Mouse (Mus musculus) lung, embryonic 15.5 days (tissue): ENCODE measurements around the gene Tfdp1. TPM values are rescaled to one million over a fixed set of nuclear protein-coding genes. Genes with fewer than 3 reads are reported as not detected.
"Not testable (repeated sequence)": the region's sequence is repeated elsewhere in the genome, so short reads cannot be mapped to it uniquely, and the experiment has no call there.

Experiments used
- ATAC-seq: fragments of 200-750 bp; cut with Nextera tagmentation; 2 replicates; pipeline ENCODE4 v1.8.0; 2017; ENCODE audit warnings: moderate number of reproducible peaks, borderline replicate concordance; ENCODE audit not compliant: low FRiP score, low TSS enrichment; ENCODE audit errors: extremely low read depth
- H3K27ac ChIP-seq: fragments of 300-500 bp; sonication (generic); 2 replicates; pipeline ENCODE4 v1.5.1; 2015; ENCODE audit warnings: moderate library complexity, mild to moderate bottlenecking, inconsistent platforms
- H3K27me3 ChIP-seq: fragments of 300-500 bp; sonication (generic); 2 replicates; pipeline ENCODE4 v1.6.1; 2015; ENCODE audit warnings: inconsistent platforms
- H3K36me3 ChIP-seq: fragments of 300-500 bp; sonication (generic); 2 replicates; pipeline ENCODE4 v1.6.1; 2015; ENCODE audit warnings: inconsistent platforms
- H3K4me1 ChIP-seq: fragments of 300-500 bp; sonication (generic); 2 replicates; pipeline ENCODE4 v1.6.1; 2015; ENCODE audit warnings: inconsistent platforms
- H3K4me2 ChIP-seq: fragments of 300-500 bp; sonication (generic); 2 replicates; pipeline ENCODE4 v1.6.1; 2015; ENCODE audit warnings: inconsistent platforms, mild to moderate bottlenecking, moderate library complexity
- H3K4me3 ChIP-seq: fragments of 300-500 bp; sonication (generic); 2 replicates; pipeline ENCODE4 v1.5.1; 2015; ENCODE audit warnings: mild to moderate bottlenecking, inconsistent platforms
- H3K9ac ChIP-seq: fragments of 300-500 bp; sonication (generic); 2 replicates; pipeline ENCODE4 v1.6.1; 2015; ENCODE audit warnings: inconsistent platforms
- H3K9me3 ChIP-seq: fragments of 300-500 bp; sonication (generic); 2 replicates; pipeline ENCODE4 v1.6.1; 2016; ENCODE audit warnings: inconsistent platforms
- WGBS: fragments of 180-500 bp; shearing (Covaris S2); methylation state at CpG from one replicate; pipeline ENCODE4 v1.1.7; 2015; 5-methylcytosine and 5-hydroxymethylcytosine counted together
- polyA plus RNA-seq: library from polyadenylated mRNA; unstranded; fragments of >200 nt; fragmentation: Nextera tagmentation; extraction: Ambion mirVana; gene quantifications from 2 replicates; pipeline ENCODE4 v1.2.1, GENCODE M21; 2015

Tfdp1 gene
- polyA plus RNA-seq, 1 experiment from 2014 or later = 187 TPM

DNA sequence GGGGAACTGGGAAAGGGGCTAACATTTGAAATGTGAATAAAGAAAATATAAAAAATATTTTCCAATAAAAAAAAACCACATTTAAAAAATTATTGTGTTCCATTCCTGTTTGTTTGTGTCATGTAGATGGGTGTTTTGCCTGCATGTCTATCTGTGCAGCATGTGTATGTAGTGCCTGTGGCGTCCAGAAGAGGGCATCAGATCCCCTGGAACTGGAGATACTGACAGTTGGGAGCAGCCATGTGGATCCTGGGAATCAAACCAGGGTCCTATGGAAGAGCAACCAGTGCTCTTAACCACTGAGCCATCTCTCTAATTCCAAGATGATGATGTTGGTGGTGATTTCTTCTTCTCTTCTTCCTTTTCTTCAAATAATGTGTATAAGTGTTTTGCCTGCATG lies 3.9 kb upstream of the Tfdp1 start:
- no peak overlapping the region for H3K4me3 ChIP-seq
- H3K27me3 ChIP-seq = no peaks in the 10 kb centered on the region
- H3K9ac ChIP-seq = no peak overlapping the region
- H3K9me3 ChIP-seq = no peaks in the 10 kb centered on the region
- ATAC-seq = no peak
- H3K36me3 ChIP-seq = no peaks in the 10 kb centered on the region
- 48% methylated on average over 1 of the region's 1 CpGs for WGBS
- H3K27ac ChIP-seq = no peak overlapping the region
- H3K4me2 ChIP-seq = no peak overlapping the region
- peaks cover 5% of the 10 kb centered on the region for H3K4me1 ChIP-seq

GRCm38 (mm10) chr8:13337245-13337644 lies 1.3 kb upstream of the Tfdp1 start:
- not testable (repeated sequence) for H3K27me3 ChIP-seq, H3K27ac ChIP-seq, H3K9me3 ChIP-seq, H3K9ac ChIP-seq, ATAC-seq, H3K4me3 ChIP-seq, H3K4me2 ChIP-seq
- 63% methylated on average over 6 of the region's 6 CpGs for whole genome bisulfite sequencing
- Histone ChIP-seq H3K36me3 (peaks cover 18% of the 10 kb centered on the region), H3K4me1 (peaks cover 16% of the 10 kb centered on the region)

DNA sequence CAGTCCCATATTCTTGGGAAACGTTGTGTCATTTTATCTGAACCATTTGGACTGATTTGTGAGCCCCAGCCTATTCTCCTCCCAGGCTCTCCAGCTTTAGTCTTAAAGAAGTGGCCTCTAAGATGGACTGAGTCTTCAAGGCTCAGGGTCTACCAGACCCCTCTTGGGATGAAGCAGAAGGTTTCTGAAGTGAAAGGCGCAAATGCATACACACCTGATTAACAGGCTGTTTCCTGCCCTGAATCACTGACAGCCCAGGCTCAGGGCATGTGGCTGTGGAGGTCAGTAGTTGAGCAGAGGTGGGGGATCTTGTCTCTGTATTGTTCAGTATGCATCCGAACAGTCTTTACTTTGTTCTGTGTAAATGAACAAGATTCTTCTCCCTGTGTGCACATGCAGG lies 873 bp upstream of the Tfdp1 start:
- Histone ChIP-seq H3K36me3 (peaks cover 22% of the 10 kb centered on the region), H3K4me3 (no peak overlapping the region; the same call in 1 of the 2 replicates), H3K27me3 (no peaks in the 10 kb centered on the region), H3K27ac (no peak overlapping the region), H3K9me3 (no peaks in the 10 kb centered on the region), H3K4me1 (peaks cover 16% of the 10 kb centered on the region), H3K4me2 (peak overlapping the region; percentile 85), H3K9ac (peak overlapping the region; percentile 96; the same call in 1 of the 2 replicates)
- 0 out of 2 replicates have a peak, but pooled peaks have one; percentile 0 for ATAC-seq
- WGBS = 60% methylated on average over 3 of the region's 3 CpGs

DNA sequence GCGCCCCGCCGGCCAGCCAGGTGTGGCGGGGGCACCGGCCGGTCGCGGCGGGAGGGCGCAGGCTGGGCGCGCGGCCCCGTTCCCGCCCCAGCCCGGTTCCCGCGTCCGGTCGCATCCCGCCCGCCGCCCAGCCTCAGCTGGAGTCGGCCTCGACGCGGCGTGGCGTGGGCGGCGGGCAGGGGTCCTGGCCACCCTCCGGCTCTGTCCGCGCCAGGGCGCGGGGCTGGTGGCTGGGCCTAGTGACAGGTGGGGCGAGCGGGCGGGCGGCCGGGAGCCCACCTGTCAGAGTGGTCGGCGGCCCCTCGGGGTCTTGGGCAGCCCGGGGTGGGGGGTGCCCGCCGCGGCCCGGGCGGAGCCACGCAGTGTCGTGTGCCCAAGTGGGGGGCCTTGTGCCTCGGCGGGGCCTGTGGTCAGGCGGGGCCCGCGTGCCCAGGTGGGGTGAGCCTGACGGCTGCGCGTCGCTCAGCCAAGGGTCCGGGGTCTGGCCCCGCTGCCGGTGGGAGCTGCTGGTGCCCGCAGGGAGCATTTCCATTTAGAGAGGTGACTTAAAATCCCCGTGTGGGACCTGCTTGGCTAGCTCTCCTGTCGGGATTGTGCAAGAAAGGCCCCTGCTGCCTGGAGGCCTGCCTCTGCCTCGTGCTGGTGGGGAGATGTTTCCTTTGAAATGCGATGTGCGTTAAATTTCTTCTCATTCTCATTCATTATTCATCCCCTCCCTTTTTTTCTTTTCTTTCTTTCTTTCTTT lies 522 bp downstream of the Tfdp1 start:
- Histone ChIP-seq H3K36me3 (peaks cover 34% of the 10 kb centered on the region), H3K4me3 (peak overlapping the region; percentile 94), H3K27ac (peak overlapping the region; percentile 82), H3K27me3 (no peaks in the 10 kb centered on the region), H3K4me2 (peak overlapping the region; percentile 85), H3K9me3 (no peaks in the 10 kb centered on the region), H3K4me1 (peaks cover 16% of the 10 kb centered on the region), H3K9ac (peak overlapping the region; percentile 96)
- WGBS = under 1% methylated on average over 66 of the region's 70 CpGs
- peak; percentile 58 for ATAC-seq

- peak overlapping the region; percentile 82; the same call in 1 of the 2 replicates for H3K27ac ChIP-seq
- no peak for ATAC-seq
- peak overlapping the region; percentile 96 for H3K9ac ChIP-seq
- H3K36me3 ChIP-seq = peaks cover 39% of the 10 kb centered on the region
- peak overlapping the region; percentile 94 for H3K4me3 ChIP-seq
- H3K4me2 ChIP-seq = peak overlapping the region; percentile 85
- H3K27me3 ChIP-seq = no peaks in the 10 kb centered on the region
- 1% methylated on average over 11 of the region's 11 CpGs for WGBS
- H3K4me1 ChIP-seq = peaks cover 16% of the 10 kb centered on the region
- no peaks in the 10 kb centered on the region for H3K9me3 ChIP-seq
These were observed 1.1 kb downstream of the Tfdp1 start for GRCm38 (mm10) chr8:13339646-13339990.

DNA sequence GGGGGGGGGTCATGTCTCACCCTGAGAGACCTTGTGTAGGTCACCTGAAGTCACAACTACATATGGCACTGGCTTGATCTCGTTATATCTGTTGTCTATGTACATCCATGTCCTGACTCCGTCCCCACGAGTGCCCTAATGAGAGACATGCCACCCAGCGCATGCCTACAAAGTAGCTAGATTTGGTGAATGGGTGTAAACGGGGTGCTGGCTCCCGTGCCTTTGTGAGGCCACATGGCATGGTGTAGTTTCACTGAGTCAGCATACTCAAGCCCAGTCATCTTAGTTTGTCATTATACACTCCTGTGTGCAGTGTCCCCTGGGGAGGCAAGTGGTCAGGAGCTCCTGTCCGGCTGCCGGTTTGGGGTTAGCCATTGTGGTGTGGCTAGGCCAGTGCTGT lies 2.1 kb downstream of the Tfdp1 start:
- no peak for ATAC-seq
- peaks cover 49% of the 10 kb centered on the region for H3K36me3 ChIP-seq
- peak overlapping the region; percentile 85 for H3K4me2 ChIP-seq
- WGBS = 82% methylated on average over 8 of the region's 8 CpGs
- no peak overlapping the region for H3K9ac ChIP-seq
- H3K27me3 ChIP-seq = no peaks in the 10 kb centered on the region
- H3K27ac ChIP-seq = no peak overlapping the region
- peaks cover 16% of the 10 kb centered on the region for H3K4me1 ChIP-seq
- H3K4me3 ChIP-seq = no peak overlapping the region
- H3K9me3 ChIP-seq = no peaks in the 10 kb centered on the region

DNA sequence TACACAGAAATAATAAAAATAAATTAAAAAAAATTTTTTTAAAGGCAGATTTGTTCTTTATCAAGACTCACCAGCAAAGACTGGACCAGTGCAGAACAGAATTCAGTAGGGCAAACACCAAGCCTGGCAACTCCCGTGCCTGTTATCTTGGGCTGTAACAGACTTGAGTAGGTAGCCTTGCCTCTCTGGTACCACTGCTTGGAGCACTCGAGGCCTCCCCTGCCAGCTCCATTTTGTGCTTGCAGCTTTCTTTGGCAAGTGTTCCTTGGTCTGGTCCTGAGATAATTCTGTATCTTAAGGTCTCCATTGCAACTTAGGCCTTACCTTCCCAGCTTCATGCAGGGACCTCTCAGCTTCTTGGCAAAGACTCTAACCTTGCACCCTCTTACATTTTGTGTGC lies 3.8 kb downstream of the Tfdp1 start:
- Histone ChIP-seq H3K9ac (no peak overlapping the region), H3K4me1 (peaks cover 16% of the 10 kb centered on the region), H3K27me3 (no peaks in the 10 kb centered on the region), H3K36me3 (peaks cover 65% of the 10 kb centered on the region), H3K4me3 (no peak overlapping the region), H3K9me3 (no peaks in the 10 kb centered on the region), H3K4me2 (no peak overlapping the region), H3K27ac (no peak overlapping the region)
- 75% methylated on average over 2 of the region's 2 CpGs for WGBS
- ATAC-seq = no peak

GRCm38 (mm10) chr8:13343134-13343533 lies 4.6 kb downstream of the Tfdp1 start:
- peaks cover 73% of the 10 kb centered on the region for H3K36me3 ChIP-seq
- no peak overlapping the region for H3K4me3 ChIP-seq
- 95% methylated on average over 4 of the region's 4 CpGs for WGBS
- no peaks in the 10 kb centered on the region for H3K9me3 ChIP-seq
- no peak for ATAC-seq
- no peak overlapping the region for H3K4me2 ChIP-seq
- H3K9ac ChIP-seq = no peak overlapping the region
- no peaks in the 10 kb centered on the region for H3K27me3 ChIP-seq
- H3K4me1 ChIP-seq = peaks cover 15% of the 10 kb centered on the region
- H3K27ac ChIP-seq = no peak overlapping the region

- Histone ChIP-seq H3K4me1 (no peaks in the 10 kb centered on the region), H3K4me2 (no peak overlapping the region), H3K4me3 (no peak overlapping the region), H3K9me3 (no peaks in the 10 kb centered on the region), H3K36me3 (peaks cover 87% of the 10 kb centered on the region), H3K27me3 (no peaks in the 10 kb centered on the region), H3K27ac (no peak overlapping the region), H3K9ac (no peak overlapping the region)
- ATAC-seq = no peak
- WGBS = 85% methylated on average over 7 of the region's 7 CpGs
These were observed 11.5 kb downstream of the Tfdp1 start for GRCm38 (mm10) chr8:13350052-13350451.

GRCm38 (mm10) chr8:13351593-13351992 lies 13.0 kb downstream of the Tfdp1 start:
- Histone ChIP-seq H3K27ac (no peak overlapping the region), H3K4me2 (no peak overlapping the region), H3K27me3 (no peaks in the 10 kb centered on the region), H3K36me3 (peaks cover 87% of the 10 kb centered on the region), H3K9me3 (no peaks in the 10 kb centered on the region), H3K9ac (no peak overlapping the region), H3K4me3 (no peak overlapping the region), H3K4me1 (no peaks in the 10 kb centered on the region)
- ATAC-seq = no peak
- 82% methylated on average over 5 of the region's 5 CpGs for WGBS

GRCm38 (mm10) chr8:13352601-13353000 lies 14.1 kb downstream of the Tfdp1 start:
- no peaks in the 10 kb centered on the region for H3K4me1 ChIP-seq
- H3K9ac ChIP-seq = no peak overlapping the region
- H3K36me3 ChIP-seq = peaks cover 88% of the 10 kb centered on the region
- no peak overlapping the region for H3K27ac ChIP-seq
- H3K9me3 ChIP-seq = no peaks in the 10 kb centered on the region
- no peak overlapping the region for H3K4me2 ChIP-seq
- H3K27me3 ChIP-seq = no peaks in the 10 kb centered on the region
- no peak for ATAC-seq
- WGBS = 81% methylated on average over 8 of the region's 8 CpGs
- no peak overlapping the region for H3K4me3 ChIP-seq

- no peak overlapping the region for H3K27ac ChIP-seq
- no peak overlapping the region for H3K4me2 ChIP-seq
- no peaks in the 10 kb centered on the region for H3K9me3 ChIP-seq
- 74% methylated on average over 9 of the region's 9 CpGs for WGBS
- no peaks in the 10 kb centered on the region for H3K27me3 ChIP-seq
- peaks cover 88% of the 10 kb centered on the region for H3K36me3 ChIP-seq
- H3K9ac ChIP-seq = no peak overlapping the region
- ATAC-seq = no peak
- H3K4me3 ChIP-seq = no peak overlapping the region
- H3K4me1 ChIP-seq = no peaks in the 10 kb centered on the region
These were observed 14.7 kb downstream of the Tfdp1 start for GRCm38 (mm10) chr8:13353155-13353833.
